Mouse (Mus musculus): ENCODE results near the gene Mlec.

DNA sequence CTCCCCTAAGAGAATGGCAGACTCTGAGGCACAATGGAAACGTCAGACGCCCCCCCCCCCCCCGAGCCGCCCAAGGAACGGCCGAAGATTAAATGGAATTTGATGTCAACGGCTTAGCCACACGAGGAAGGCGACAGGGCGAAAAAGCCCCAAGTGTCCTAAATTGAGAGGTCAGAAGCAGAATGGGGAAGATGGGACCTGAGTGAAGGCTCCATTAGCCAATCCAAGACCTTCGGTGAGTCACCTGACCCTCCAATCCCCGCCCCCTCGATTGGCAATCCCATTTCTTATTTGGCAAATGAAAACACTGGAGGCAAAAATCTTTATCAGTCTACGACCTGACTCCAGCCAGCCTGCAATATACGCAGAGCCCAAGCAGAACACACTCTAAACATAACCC lies 26.7 kb upstream of the Mlec start:
- TF ChIP-seq POLR2A (IDR thresholded peaks at IDR 0.05; ENCODE audit: extremely low read depth, insufficient read depth, low read length) (no peak), CTCF (IDR thresholded peaks at IDR 0.05; ENCODE audit: low read depth, low read length) (no peak)

Data from liver, adult 2 months (tissue).